Mouse (Mus musculus) heart, adult 2 months (tissue): Measurements from ENCODE around the gene Eml3.

ENCODE experiments used
- CTCF ChIP-seq: fragments of 200-600 bp; IDR thresholded peaks from 2 replicates; pipeline ENCODE4 v1.8.1; 2022; ENCODE audit warnings: antibody characterized with exemption, mild to moderate bottlenecking, moderate library complexity
- POLR2A ChIP-seq: fragments of 200-500 bp; IDR thresholded peaks from 2 replicates; pipeline ENCODE4 v1.6.1; 2011; ENCODE audit warnings: mild to moderate bottlenecking, low read depth, low read length, control low read depth; ENCODE audit not compliant: insufficient read depth

DNA sequence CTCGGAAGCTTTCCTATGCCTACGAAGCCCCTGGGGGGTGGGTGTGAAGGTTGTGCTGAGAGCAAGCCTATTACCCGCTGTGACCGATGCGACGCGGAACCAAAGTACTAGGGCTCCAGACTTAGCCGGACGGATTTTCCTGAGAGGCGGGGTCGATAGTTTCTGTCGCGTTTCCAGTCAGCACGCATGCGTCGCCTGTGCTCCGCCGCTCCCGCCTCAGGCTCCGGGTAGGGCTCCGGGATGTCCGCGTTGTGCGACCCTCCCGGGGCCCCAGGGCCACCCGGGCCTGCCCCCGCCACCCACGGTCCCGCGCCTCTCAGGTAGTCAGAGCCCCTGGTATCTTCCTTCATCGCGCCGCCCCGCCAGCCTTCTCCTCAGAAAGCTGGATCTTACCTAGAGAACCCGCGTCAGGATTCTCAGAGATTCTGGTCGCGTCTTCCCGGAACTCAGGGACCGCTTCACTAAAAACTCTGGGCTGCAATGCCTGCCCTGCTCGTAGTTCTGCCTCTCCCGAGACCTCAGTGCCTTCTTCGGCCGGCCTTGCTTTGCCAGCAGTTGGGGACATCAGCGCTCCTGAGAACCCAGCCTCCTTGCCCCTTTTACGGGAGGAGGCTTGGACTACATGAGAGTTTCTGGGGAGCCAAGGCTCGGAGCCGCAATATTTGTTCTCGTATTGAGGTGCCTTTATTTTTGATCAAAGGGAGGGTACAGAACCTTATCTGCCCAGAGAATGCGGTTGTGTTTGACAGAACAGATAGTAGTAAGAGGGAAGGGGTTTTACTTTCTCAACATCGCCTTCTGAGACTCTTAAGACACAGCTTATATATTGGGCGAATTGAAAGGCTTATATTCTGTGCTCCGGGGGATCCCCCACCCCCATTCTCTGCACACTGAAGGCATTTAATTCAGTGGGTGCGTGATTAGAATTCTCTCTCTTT is 36.3 kb upstream of the Eml3 start, which contains the start of gene Ints5:
- TF ChIP-seq CTCF: no peak
- peak; percentile 86 for TF ChIP-seq POLR2A
